Mouse (Mus musculus) myocyte (in vitro differentiated cells): ENCODE results near the gene Gata1. TPM values are rescaled to one million over a fixed set of nuclear protein-coding genes. Genes with fewer than 3 reads are reported as not detected.
"Not testable (repeated sequence)": the region's sequence is repeated elsewhere in the genome, so short reads cannot be mapped to it uniquely, and the experiment has no call there.

Source experiments
- H3K27me3 ChIP-seq: one replicate; pipeline ENCODE4 v1.6.1; 2011; ENCODE audit not compliant: control insufficient read depth, insufficient read depth, insufficient read length
- H3K36me3 ChIP-seq: one replicate; pipeline ENCODE4 v1.6.1; 2011; ENCODE audit not compliant: control insufficient read depth, insufficient read depth
- H3K4me2 ChIP-seq: one replicate; pipeline ENCODE4 v1.6.1; 2011; ENCODE audit warnings: low read depth, control low read depth
- H3K4me3 ChIP-seq: one replicate; pipeline ENCODE4 v1.5.1; 2011; ENCODE audit warnings: mild to moderate bottlenecking, control low read depth, moderate library complexity
- H3K79me2 ChIP-seq: one replicate; pipeline ENCODE4 v1.6.1; 2011; ENCODE audit not compliant: control insufficient read depth, insufficient read depth
- H3ac ChIP-seq: one replicate; pipeline ENCODE4 v1.6.1; 2011; ENCODE audit not compliant: control insufficient read depth, insufficient read length
- CEBPB ChIP-seq: IDR thresholded peaks from 2 replicates; pipeline ENCODE4 v1.6.1; 2011; ENCODE audit warnings: mild to moderate bottlenecking, moderate library complexity; ENCODE audit not compliant: poor library complexity, insufficient read depth, severe bottlenecking
- E2F4 ChIP-seq: IDR thresholded peaks from one replicate; pipeline ENCODE4 v1.6.1; 2011; ENCODE audit warnings: mild to moderate bottlenecking, control low read depth, moderate library complexity; ENCODE audit not compliant: insufficient read depth
- MAX ChIP-seq: IDR thresholded peaks from one replicate; pipeline ENCODE4 v1.6.1; 2011; ENCODE audit warnings: low read depth, mild to moderate bottlenecking, control low read depth
- MYOD1 ChIP-seq, 3 experiments: IDR thresholded peaks; one replicate each; pipeline ENCODE4 v1.6.1; 2011; ENCODE audit warnings: control low read depth in 2 of 3, low read depth in 2 of 3, mild to moderate bottlenecking in 2 of 3, moderate library complexity in 1 of 3; ENCODE audit not compliant: insufficient read length in 2 of 3, control insufficient read depth in 1 of 3
- MYOG ChIP-seq, 3 experiments: IDR thresholded peaks; one replicate each; pipeline ENCODE4 v1.6.1; 2011; ENCODE audit warnings: control low read depth in 2 of 3, low read depth in 2 of 3, mild to moderate bottlenecking in 2 of 3; ENCODE audit not compliant: insufficient read length in 2 of 3, control insufficient read depth in 1 of 3, insufficient read depth in 1 of 3
- POLR2A ChIP-seq: IDR thresholded peaks from one replicate; pipeline ENCODE4 v1.6.1; 2011; ENCODE audit warnings: low read depth, mild to moderate bottlenecking, control low read depth, moderate library complexity; ENCODE audit not compliant: insufficient read length
- REST ChIP-seq: IDR thresholded peaks from one replicate; pipeline ENCODE4 v1.6.1; 2011; ENCODE audit warnings: mild to moderate bottlenecking, control low read depth, moderate library complexity; ENCODE audit not compliant: insufficient read depth, insufficient read length
- SRF ChIP-seq: IDR thresholded peaks from one replicate; pipeline ENCODE4 v1.6.1; 2011; ENCODE audit warnings: low read depth; ENCODE audit not compliant: control insufficient read depth, insufficient read length
- TCF12 ChIP-seq: IDR thresholded peaks from one replicate; pipeline ENCODE4 v1.6.1; 2011; ENCODE audit warnings: mild to moderate bottlenecking, control low read depth; ENCODE audit not compliant: poor library complexity, insufficient read depth, severe bottlenecking
- TCF3 ChIP-seq: IDR thresholded peaks from one replicate; pipeline ENCODE4 v1.6.1; 2011; ENCODE audit warnings: low read depth, control low read depth; ENCODE audit not compliant: insufficient read length
- USF1 ChIP-seq: IDR thresholded peaks from one replicate; pipeline ENCODE4 v1.6.1; 2011; ENCODE audit warnings: low read depth, mild to moderate bottlenecking, control low read depth, moderate library complexity
- polyA plus RNA-seq: library from polyadenylated mRNA; unstranded; fragments of >200 nt; fragmentation: generic; extraction: Trizol; gene quantifications from one replicate; pipeline ENCODE4 v1.2.1, GENCODE M21; 2012; ENCODE audit warnings: missing spikeins

The Gata1 gene
- polyA plus RNA-seq, 1 experiment, result not detected

DNA sequence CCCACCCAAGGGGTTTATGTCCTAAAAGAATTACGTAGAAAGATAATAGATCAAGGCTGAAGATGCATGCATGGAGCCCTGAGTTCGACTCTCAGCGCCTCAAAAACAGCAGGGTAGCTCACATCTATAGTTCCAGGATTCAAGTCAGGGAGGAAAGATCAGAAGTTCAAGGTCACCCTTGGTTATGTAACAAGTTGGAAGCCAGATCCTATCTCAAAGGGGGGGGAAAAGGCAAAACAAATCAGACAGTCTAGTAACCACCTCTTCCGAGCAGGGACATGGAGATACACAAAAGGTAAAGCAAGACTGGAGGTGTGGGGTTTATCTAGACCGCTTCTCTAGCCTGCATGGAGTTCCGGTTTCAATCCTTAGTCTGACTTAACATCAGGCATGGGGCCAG lies 51.6 kb downstream of the Gata1 start:
- Histone ChIP-seq H3K4me3 (no peak overlapping the region), H3ac (no peak overlapping the region), H3K27me3 (peaks cover 22% of the 10 kb centered on the region), H3K79me2 (no peaks in the 10 kb centered on the region), H3K4me2 (no peak overlapping the region), H3K36me3 (no peaks in the 10 kb centered on the region)
- TF ChIP-seq MYOG (IDR thresholded peaks at IDR 0.05; ENCODE audit: control insufficient read depth in 1 of 3, insufficient read depth in 1 of 3, insufficient read length in 2 of 3, low read depth in 2 of 3) (no peak), TCF12 (no peak), CEBPB (no peak)

DNA sequence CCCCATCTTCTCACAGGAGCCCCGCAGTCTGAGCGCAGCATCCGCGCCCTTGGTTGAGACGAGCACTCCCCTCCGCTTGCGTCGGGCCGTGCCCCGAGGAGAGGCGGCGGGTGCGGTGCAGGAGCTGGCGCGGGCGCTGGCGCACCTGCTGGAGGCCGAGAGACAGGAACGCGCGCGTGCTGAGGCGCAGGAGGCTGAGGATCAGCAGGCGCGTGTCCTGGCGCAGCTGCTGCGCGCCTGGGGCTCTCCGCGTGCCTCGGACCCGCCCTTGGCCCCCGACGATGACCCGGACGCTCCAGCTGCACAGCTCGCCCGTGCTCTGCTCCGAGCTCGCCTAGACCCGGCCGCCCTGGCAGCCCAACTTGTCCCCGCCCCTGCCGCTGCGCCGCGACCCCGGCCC lies 55.8 kb downstream of the Gata1 start:
- no peak overlapping the region for H3K4me2 ChIP-seq
- no peak overlapping the region for H3ac ChIP-seq
- no peak overlapping the region for H3K4me3 ChIP-seq
- TF ChIP-seq MYOG (IDR thresholded peaks at IDR 0.05; ENCODE audit: control insufficient read depth in 1 of 3, insufficient read depth in 1 of 3, insufficient read length in 2 of 3, low read depth in 2 of 3) (peak in 2 of 3 experiments; percentile 83 to 90), CEBPB (no peak), USF1 (no peak), TCF3 (peak; percentile 36), MYOD1 (IDR thresholded peaks at IDR 0.05; ENCODE audit: control insufficient read depth in 1 of 3, insufficient read length in 2 of 3, low read depth in 2 of 3) (peak in 2 of 3 experiments; percentile 55 to 73)
- no peaks in the 10 kb centered on the region for H3K36me3 ChIP-seq
- no peaks in the 10 kb centered on the region for H3K79me2 ChIP-seq
- peaks cover 22% of the 10 kb centered on the region for H3K27me3 ChIP-seq

DNA sequence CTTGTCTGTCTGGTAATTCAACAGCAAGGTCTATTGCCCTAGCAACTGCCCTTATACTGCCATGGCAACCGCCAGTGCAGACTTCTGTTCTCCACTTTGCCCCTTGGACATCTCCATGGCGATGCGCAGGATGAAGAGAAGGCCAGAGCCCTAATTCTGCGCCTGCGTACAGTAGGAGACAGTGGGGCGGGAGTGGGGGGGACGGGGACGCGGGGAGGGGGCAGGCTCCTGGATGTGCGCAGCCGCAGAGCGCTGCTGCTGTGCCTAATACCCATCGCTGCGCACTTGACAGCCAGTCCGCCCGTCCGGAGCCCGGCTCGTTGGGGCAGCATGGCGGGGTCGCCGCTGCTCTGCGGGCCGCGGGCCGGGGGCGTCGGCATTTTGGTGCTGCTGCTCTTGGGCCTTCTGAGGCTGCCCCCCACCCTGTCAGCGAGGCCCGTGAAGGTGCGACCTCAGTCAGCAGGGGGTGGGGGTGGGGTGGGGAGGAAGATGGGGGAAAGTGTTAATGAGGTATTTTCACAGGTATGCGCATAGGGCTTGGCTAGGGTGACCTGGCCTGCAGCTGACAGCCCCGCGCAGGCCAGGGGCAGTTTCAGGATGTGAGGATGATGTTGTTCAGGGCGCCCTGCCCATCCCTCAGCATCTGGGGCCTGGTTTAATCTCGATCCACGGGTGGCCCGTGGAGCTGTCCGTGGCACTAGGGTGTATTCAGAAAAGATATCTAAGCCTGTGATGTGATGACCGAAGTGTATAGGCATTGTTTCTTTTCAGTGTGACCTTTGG lies 58.1 kb downstream of the Gata1 start, which contains the start of gene Pcsk1n:
Gene Pcsk1n (plus strand): TSS at position 222 of the 783 bp plus-strand sequence.
- H3K27me3 ChIP-seq, result peaks cover 22% of the 10 kb centered on the region
- TF ChIP-seq TCF12, result no peak
- TF ChIP-seq MAX, result no peak
- TF ChIP-seq MYOG (IDR thresholded peaks at IDR 0.05; ENCODE audit: control insufficient read depth in 1 of 3, insufficient read depth in 1 of 3, insufficient read length in 2 of 3, low read depth in 2 of 3), result no peak
- no peak for TF ChIP-seq POLR2A
- no peak for TF ChIP-seq SRF
- no peak for TF ChIP-seq REST
- TF ChIP-seq TCF3, result no peak
- no peak for TF ChIP-seq MYOD1 (IDR thresholded peaks at IDR 0.05; ENCODE audit: control insufficient read depth in 1 of 3, insufficient read length in 2 of 3, low read depth in 2 of 3)
- TF ChIP-seq E2F4, result no peak
- no peak for TF ChIP-seq CEBPB
- TF ChIP-seq USF1, result no peak
- no peak within 1 kb of the TSS for H3ac ChIP-seq
- no peaks in the 10 kb centered on the region for H3K36me3 ChIP-seq
- H3K4me2 ChIP-seq, result no peak within 1 kb of the TSS
- H3K4me3 ChIP-seq, result no peak within 1 kb of the TSS
- no peaks in the 10 kb centered on the region for H3K79me2 ChIP-seq

DNA sequence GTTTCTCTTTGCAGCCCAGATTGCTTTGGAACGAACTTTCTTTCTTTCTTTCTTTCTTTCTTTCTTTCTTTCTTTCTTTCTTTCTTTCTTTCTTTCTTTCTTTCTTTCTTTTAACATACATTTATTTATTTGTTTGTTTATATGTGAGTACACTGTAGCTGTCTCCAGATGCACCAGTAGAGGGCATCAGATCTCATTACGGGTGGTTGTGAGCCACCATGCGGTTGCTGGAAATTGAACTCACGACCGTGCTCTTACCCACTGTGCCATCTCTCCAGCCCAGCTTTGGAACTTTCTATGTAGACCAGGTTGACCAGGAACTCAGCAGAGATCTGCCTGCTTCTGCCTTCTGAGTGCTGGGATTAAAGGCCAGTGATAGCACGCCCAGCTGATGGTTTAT lies 59.9 kb downstream of the Gata1 start:
- not testable (repeated sequence) for H3K36me3 ChIP-seq, H3K4me2 ChIP-seq, H3K79me2 ChIP-seq, H3K4me3 ChIP-seq, H3ac ChIP-seq
- peaks cover 12% of the 10 kb centered on the region for H3K27me3 ChIP-seq

DNA sequence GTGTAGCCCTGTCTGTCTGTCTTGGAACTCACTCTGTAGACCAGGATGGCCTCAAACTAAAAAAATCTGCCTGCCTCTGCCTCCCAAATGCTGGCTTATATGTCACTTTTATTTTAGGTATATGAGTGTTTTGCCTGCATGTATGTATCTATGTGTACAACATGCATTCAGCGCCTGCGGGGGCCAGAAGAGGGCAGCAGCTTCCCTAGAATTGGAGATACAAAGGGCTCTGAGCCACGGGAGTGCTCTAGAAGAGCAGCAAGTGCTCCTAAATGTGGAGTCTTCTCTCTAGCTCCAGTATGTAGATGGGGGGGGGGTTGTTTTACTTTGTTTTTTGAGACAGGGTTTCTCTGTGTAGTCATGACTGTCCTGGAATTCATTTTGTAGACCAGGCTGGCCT lies 62.2 kb downstream of the Gata1 start:
- H3K4me3 ChIP-seq, H3K36me3 ChIP-seq, H3K27me3 ChIP-seq, H3K79me2 ChIP-seq, H3K4me2 ChIP-seq, H3ac ChIP-seq: not testable (repeated sequence)

DNA sequence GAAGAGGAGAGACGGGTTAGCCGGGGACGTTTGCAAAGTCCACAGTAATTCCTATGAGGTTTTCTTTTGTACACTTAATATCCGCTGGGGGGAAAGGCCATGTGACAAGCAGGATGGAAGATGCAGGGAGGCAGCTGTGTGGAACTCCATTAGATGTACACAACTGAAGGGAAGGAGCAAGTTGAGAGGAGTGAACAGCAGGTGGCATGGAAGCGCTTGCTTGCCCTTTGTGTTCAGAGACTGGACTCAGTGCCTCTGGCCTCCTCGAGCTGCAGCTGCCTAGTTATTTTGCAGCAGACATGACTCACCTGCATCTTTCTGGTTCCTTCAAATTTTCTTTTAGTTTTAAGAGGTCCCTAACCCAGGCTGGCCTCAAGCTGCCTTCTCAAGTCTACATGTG lies 67.4 kb downstream of the Gata1 start:
- TF ChIP-seq MAX (no peak), E2F4 (no peak), MYOG (IDR thresholded peaks at IDR 0.05; ENCODE audit: control insufficient read depth in 1 of 3, insufficient read depth in 1 of 3, insufficient read length in 2 of 3, low read depth in 2 of 3) (no peak), POLR2A (no peak), TCF12 (no peak), TCF3 (no peak)
- Histone ChIP-seq H3K4me2 (no peak overlapping the region), H3ac (no peak overlapping the region), H3K27me3 (no peaks in the 10 kb centered on the region), H3K36me3 (no peaks in the 10 kb centered on the region), H3K79me2 (no peaks in the 10 kb centered on the region), H3K4me3 (no peak overlapping the region)

Other genes with a start within 250 kb of the Gata1 start
- 64.4 TPM for gene Praf2, start 249.6 kb downstream of the Gata1 start, polyA plus RNA-seq
- gene Ccdc120, start 227.2 kb downstream of the Gata1 start, polyA plus RNA-seq, result 2.4 TPM
- gene Tfe3, start 215.5 kb downstream of the Gata1 start, polyA plus RNA-seq, result 31.9 TPM
- gene Gripap1, start 188.3 kb downstream of the Gata1 start, polyA plus RNA-seq, result 19.8 TPM
- 0.16 TPM for gene Kcnd1, start 155.8 kb downstream of the Gata1 start, polyA plus RNA-seq
- 36.3 TPM for gene Otud5, start 136.7 kb downstream of the Gata1 start, polyA plus RNA-seq
- 3.0 TPM for gene Pim2, start 99.8 kb downstream of the Gata1 start, polyA plus RNA-seq
- gene Slc35a2, start 94.0 kb downstream of the Gata1 start, polyA plus RNA-seq, result 32.9 TPM
- 79.5 TPM for gene Pqbp1, start 78.8 kb downstream of the Gata1 start, polyA plus RNA-seq
- gene Timm17b, start 78.7 kb downstream of the Gata1 start, polyA plus RNA-seq, result 44.1 TPM
- not detected for gene Gm10491, start 70.2 kb downstream of the Gata1 start, polyA plus RNA-seq
- gene Gm10490, start 68.5 kb downstream of the Gata1 start, polyA plus RNA-seq, result not detected
- gene Pcsk1n, start 58.2 kb downstream of the Gata1 start, polyA plus RNA-seq, result not detected
- gene Eras, start 49.5 kb downstream of the Gata1 start, polyA plus RNA-seq, result not detected
- gene Hdac6, start 30.2 kb downstream of the Gata1 start, polyA plus RNA-seq, result 11.5 TPM
- gene Glod5, start 40.4 kb upstream of the Gata1 start, polyA plus RNA-seq, result not detected
- gene Suv39h1, start 96.7 kb upstream of the Gata1 start, polyA plus RNA-seq, result 16.0 TPM
- gene Was, start 112.4 kb upstream of the Gata1 start, polyA plus RNA-seq, result 0.19 TPM
- 16.1 TPM for gene Wdr13, start 154.8 kb upstream of the Gata1 start, polyA plus RNA-seq
- 236 TPM for gene Rbm3, start 167.8 kb upstream of the Gata1 start, polyA plus RNA-seq
- 12.5 TPM for gene Tbc1d25, start 198.1 kb upstream of the Gata1 start, polyA plus RNA-seq
- 116 TPM for gene Ebp, start 215.4 kb upstream of the Gata1 start, polyA plus RNA-seq
- gene Porcn, start 228.5 kb upstream of the Gata1 start, polyA plus RNA-seq, result 67.5 TPM